Mouse (Mus musculus) neural tube, embryonic 12.5 days (tissue): ENCODE measurements around the gene Atoh1. TPM values are rescaled to one million over a fixed set of nuclear protein-coding genes. Genes with fewer than 3 reads are reported as not detected.

Source experiments
- ATAC-seq: fragments of 200-750 bp; cut with Nextera tagmentation; 2 replicates; pipeline ENCODE4 v1.8.0; 2017; ENCODE audit warnings: low read depth, mild to moderate bottlenecking, moderate TSS enrichment, moderate library complexity; ENCODE audit not compliant: low FRiP score
- H3K27ac ChIP-seq: fragments of 300-500 bp; sonication (generic); 2 replicates; pipeline ENCODE4 v1.5.1; 2016
- H3K27me3 ChIP-seq: fragments of 300-500 bp; sonication (generic); replicated peaks from 2 replicates; pipeline ENCODE4 v1.6.1; 2016; ENCODE audit warnings: mild to moderate bottlenecking
- H3K36me3 ChIP-seq: fragments of 300-500 bp; sonication (generic); 2 replicates; pipeline ENCODE4 v1.6.1; 2016; ENCODE audit warnings: mild to moderate bottlenecking
- H3K4me1 ChIP-seq: fragments of 300-500 bp; sonication (generic); 2 replicates; pipeline ENCODE4 v1.6.1; 2016
- H3K4me2 ChIP-seq: fragments of 300-500 bp; sonication (generic); replicated peaks from 2 replicates; pipeline ENCODE4 v1.6.1; 2016; ENCODE audit warnings: mild to moderate bottlenecking
- H3K4me3 ChIP-seq: fragments of 300-500 bp; sonication (generic); 2 replicates; pipeline ENCODE4 v1.5.1; 2016
- H3K9ac ChIP-seq: fragments of 300-500 bp; sonication (generic); 2 replicates; pipeline ENCODE4 v1.6.1; 2016; ENCODE audit warnings: mild to moderate bottlenecking
- H3K9me3 ChIP-seq: fragments of 300-500 bp; sonication (generic); 2 replicates; pipeline ENCODE4 v1.6.1; 2016; ENCODE audit warnings: mild to moderate bottlenecking
- WGBS: fragments of 180-500 bp; shearing (Covaris S2); methylation state at CpG from one replicate; pipeline ENCODE4 v1.1.7; 2016; 5-methylcytosine and 5-hydroxymethylcytosine counted together
- polyA plus RNA-seq: library from polyadenylated mRNA; unstranded; fragments of >200 nt; fragmentation: Nextera tagmentation; extraction: Ambion mirVana; gene quantifications from 2 replicates; pipeline ENCODE4 v1.2.1, GENCODE M21; 2016

The Atoh1 gene
- polyA plus RNA-seq, 1 experiment from 2014 or later = 8.4 TPM

GRCm38 (mm10) chr6:64731621-64732320 is 2.8 kb downstream of the Atoh1 start:
- Histone ChIP-seq H3K36me3 (no peaks in the 10 kb centered on the region), H3K4me3 (no peak overlapping the region), H3K9me3 (no peaks in the 10 kb centered on the region), H3K27me3 (peaks cover 88% of the 10 kb centered on the region), H3K4me2 (no peak overlapping the region), H3K9ac (no peak overlapping the region), H3K4me1 (peaks cover 37% of the 10 kb centered on the region), H3K27ac (no peak overlapping the region)
- no peak for ATAC-seq
- 1% methylated on average over 8 of the region's 8 CpGs for WGBS

GRCm38 (mm10) chr6:64733311-64733710 is 4.4 kb downstream of the Atoh1 start:
- Histone ChIP-seq H3K27me3 (peaks cover 75% of the 10 kb centered on the region), H3K36me3 (no peaks in the 10 kb centered on the region), H3K27ac (no peak overlapping the region), H3K9ac (no peak overlapping the region), H3K4me3 (no peak overlapping the region), H3K4me1 (peaks cover 29% of the 10 kb centered on the region), H3K9me3 (no peaks in the 10 kb centered on the region), H3K4me2 (no peak overlapping the region)
- under 1% methylated on average over 4 of the region's 4 CpGs for WGBS
- ATAC-seq = no peak

GRCm38 (mm10) chr6:64734441-64735320 is 5.8 kb downstream of the Atoh1 start:
- WGBS = 1% methylated on average over 54 of the region's 54 CpGs
- Histone ChIP-seq H3K36me3 (no peaks in the 10 kb centered on the region), H3K9me3 (no peaks in the 10 kb centered on the region), H3K4me2 (peak overlapping the region; percentile 94), H3K9ac (peak overlapping the region; percentile 51), H3K4me1 (peaks cover 15% of the 10 kb centered on the region), H3K4me3 (peak overlapping the region; percentile 46), H3K27ac (no peak overlapping the region), H3K27me3 (peaks cover 63% of the 10 kb centered on the region)
- peak; percentile 80 for ATAC-seq

DNA sequence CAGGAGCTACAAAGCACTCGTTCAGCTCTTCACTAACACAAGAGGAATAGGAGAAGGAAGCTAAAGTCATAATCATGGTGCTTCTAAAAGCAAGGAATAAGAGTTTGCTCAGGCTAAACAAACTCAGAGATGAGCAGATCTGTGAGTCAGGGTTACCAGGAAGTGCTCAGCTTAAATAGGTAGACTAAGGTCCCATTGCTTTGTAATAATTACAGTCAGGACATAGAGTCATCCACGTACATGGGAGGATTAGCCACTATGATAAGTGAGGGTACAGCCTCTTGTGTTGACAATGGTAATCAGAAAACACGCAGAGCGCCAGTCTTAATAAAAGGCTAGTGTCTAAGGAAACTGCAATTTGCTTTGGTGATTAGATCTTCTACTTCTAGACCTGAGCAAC is 7.4 kb downstream of the Atoh1 start:
- 79% methylated on average over 4 of the region's 4 CpGs for WGBS
- Histone ChIP-seq H3K4me1 (peaks cover 9% of the 10 kb centered on the region; the same call in 1 of the 2 replicates), H3K9me3 (no peaks in the 10 kb centered on the region), H3K9ac (no peak overlapping the region), H3K4me3 (no peak overlapping the region), H3K36me3 (no peaks in the 10 kb centered on the region), H3K4me2 (no peak overlapping the region), H3K27ac (no peak overlapping the region), H3K27me3 (peaks cover 50% of the 10 kb centered on the region)
- ATAC-seq = no peak

- WGBS = 83% methylated on average over 2 of the region's 2 CpGs
Measured at GRCm38 (mm10) chr6:64742915-64743489, 14.1 kb downstream of the Atoh1 start.

DNA sequence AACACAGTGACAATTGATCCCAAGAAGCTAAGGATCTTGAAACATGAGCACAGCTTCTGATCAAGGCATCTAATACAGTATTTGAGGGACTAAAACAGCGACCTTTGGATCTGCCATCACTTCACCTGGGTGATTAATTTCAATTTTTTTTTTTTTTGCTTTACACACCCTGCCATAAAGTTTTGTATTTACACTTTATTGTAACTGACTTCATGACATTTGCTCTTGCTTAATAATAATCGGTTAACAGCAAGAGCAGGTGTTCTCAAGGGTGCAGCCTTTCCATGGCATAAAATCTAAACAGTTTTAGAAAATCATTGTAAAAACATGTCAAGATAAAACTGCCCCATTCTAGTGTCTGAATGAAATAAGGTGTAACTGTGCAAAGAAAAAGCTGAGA is 25.6 kb downstream of the Atoh1 start:
- ATAC-seq = no peak
- Histone ChIP-seq H3K9me3 (no peaks in the 10 kb centered on the region), H3K9ac (no peak overlapping the region), H3K4me2 (no peak overlapping the region), H3K36me3 (no peaks in the 10 kb centered on the region), H3K27ac (no peak overlapping the region), H3K27me3 (no peaks in the 10 kb centered on the region), H3K4me3 (no peak overlapping the region), H3K4me1 (no peaks in the 10 kb centered on the region)
- WGBS = 87% methylated on average over 2 of the region's 2 CpGs

More at GRCm38 (mm10) chr6:64742915-64743489, 14.1 kb downstream of the Atoh1 start:
- Histone ChIP-seq H3K27ac (no peak overlapping the region), H3K9me3 (no peaks in the 10 kb centered on the region), H3K9ac (no peak overlapping the region), H3K4me2 (no peak overlapping the region), H3K4me3 (no peak overlapping the region), H3K4me1 (no peaks in the 10 kb centered on the region), H3K27me3 (no peaks in the 10 kb centered on the region), H3K36me3 (no peaks in the 10 kb centered on the region)
- no peak for ATAC-seq

DNA sequence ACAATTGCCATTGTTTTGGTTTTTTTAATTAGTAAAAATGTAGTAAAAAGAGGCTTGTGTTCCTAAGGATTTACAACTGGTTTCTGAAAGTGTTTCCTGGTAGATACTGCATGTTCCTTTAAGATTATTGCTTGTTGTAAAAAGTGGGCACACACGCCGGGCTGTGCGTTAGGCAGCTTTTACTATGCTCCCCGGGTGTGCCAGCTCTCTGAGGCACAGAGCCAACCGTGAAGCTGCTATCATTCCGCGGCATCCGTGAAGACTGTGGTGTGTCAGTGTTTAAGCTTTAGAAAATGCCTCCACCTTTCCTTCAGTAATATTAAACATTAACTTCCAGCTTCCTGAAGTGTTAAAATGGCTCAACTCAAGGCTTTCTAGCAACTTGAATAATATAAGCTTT is 35.0 kb downstream of the Atoh1 start:
- Histone ChIP-seq H3K36me3 (no peaks in the 10 kb centered on the region), H3K27ac (no peak overlapping the region), H3K9ac (no peak overlapping the region), H3K4me2 (no peak overlapping the region), H3K27me3 (no peaks in the 10 kb centered on the region), H3K4me3 (no peak overlapping the region), H3K9me3 (no peaks in the 10 kb centered on the region), H3K4me1 (no peaks in the 10 kb centered on the region)
- no peak for ATAC-seq
- WGBS = 16% methylated on average over 8 of the region's 8 CpGs

DNA sequence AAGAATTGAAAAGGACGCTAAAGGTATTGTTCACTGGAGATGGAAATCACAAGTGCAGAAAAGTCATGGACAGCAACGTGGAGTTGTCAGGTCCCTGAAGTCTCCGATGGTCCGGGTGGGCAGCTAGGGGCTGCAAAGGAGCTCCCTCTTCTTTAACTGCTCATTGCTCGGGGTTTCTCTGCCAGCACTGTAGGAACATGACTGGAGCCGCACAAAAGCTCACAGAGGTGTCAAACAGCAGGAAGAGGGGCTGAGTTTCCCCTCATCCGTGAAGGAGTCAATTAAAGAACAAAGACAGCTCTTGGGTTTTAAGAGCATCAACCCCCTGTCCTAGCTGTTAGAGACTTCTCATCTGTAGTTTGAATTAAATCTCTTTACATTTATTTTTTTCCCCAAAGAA is 44.5 kb downstream of the Atoh1 start:
- ATAC-seq = no peak
- no peak overlapping the region for H3K4me3 ChIP-seq
- H3K4me2 ChIP-seq = peak overlapping the region; percentile 31

More for the DNA sequence above, 44.5 kb downstream of the Atoh1 start:
- Histone ChIP-seq H3K9ac (no peak overlapping the region), H3K36me3 (no peaks in the 10 kb centered on the region), H3K27me3 (no peaks in the 10 kb centered on the region), H3K4me1 (0 out of 2 replicates have a peak, but pooled peaks cover 3% of the 10 kb centered on the region), H3K9me3 (no peaks in the 10 kb centered on the region), H3K27ac (no peak overlapping the region)
- WGBS = 4% methylated on average over 7 of the region's 7 CpGs
